Mouse (Mus musculus) E14TG2a.4 (cell line): ENCODE data around the gene Pomgnt1.

Source experiments
- H3K27me3 ChIP-seq: 2 replicates; pipeline ENCODE4 v1.6.1; 2014; ENCODE audit warnings: low read length, control low read depth; ENCODE audit not compliant: insufficient read depth
- H3K36me3 ChIP-seq: 2 replicates; pipeline ENCODE4 v1.6.1; 2014; ENCODE audit warnings: low read length, control low read depth; ENCODE audit not compliant: insufficient read depth
- H3K4me1 ChIP-seq: replicated peaks from 2 replicates; pipeline ENCODE4 v1.6.1; 2014; ENCODE audit warnings: low read depth, low read length, control low read depth
- H3K4me3 ChIP-seq: replicated peaks from 2 replicates; pipeline ENCODE4 v1.5.1; 2014; ENCODE audit warnings: mild to moderate bottlenecking, low read length
- H3K9me3 ChIP-seq: 2 replicates; pipeline ENCODE4 v1.6.1; 2014; ENCODE audit warnings: low read length, control low read depth
- CTCF ChIP-seq: conservative IDR thresholded peaks from 2 replicates; pipeline ENCODE4 v1.5.1; 2014; ENCODE audit warnings: low read length
- NANOG ChIP-seq: IDR thresholded peaks from 2 replicates; pipeline ENCODE4 v1.6.1; 2014; ENCODE audit warnings: borderline replicate concordance, low read length, mixed read lengths
- POU5F1 ChIP-seq: IDR thresholded peaks from 2 replicates; pipeline ENCODE4 v1.6.1; 2014; ENCODE audit warnings: low read length, borderline replicate concordance

The Pomgnt1 gene

DNA sequence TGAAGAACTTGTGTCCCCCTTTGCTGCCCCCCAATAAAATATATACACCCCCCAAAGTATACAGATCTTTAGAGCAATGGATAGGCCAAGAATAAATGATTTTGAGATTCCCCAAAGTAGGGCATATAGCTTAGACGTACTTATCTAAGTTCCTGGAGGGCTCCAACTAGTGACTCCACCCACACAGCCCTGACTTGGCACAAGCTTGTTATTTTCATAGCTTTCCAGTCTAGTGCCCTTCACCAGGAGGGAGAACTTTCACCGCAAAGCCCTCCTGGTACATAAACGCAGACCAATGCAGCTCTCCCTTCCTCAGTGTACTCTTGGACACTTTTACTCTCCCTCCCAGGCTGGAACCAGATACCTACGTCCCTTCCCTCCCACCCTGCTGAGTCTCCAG lies 38.5 kb downstream of the Pomgnt1 start:
- H3K4me1 ChIP-seq = peaks cover 54% of the 10 kb centered on the region
- no peaks in the 10 kb centered on the region for H3K27me3 ChIP-seq
- H3K9me3 ChIP-seq = no peaks in the 10 kb centered on the region
- TF ChIP-seq NANOG = no peak
- TF ChIP-seq POU5F1 = no peak
- TF ChIP-seq CTCF = no peak
- peaks cover 54% of the 10 kb centered on the region for H3K36me3 ChIP-seq
- no peak overlapping the region for H3K4me3 ChIP-seq

DNA sequence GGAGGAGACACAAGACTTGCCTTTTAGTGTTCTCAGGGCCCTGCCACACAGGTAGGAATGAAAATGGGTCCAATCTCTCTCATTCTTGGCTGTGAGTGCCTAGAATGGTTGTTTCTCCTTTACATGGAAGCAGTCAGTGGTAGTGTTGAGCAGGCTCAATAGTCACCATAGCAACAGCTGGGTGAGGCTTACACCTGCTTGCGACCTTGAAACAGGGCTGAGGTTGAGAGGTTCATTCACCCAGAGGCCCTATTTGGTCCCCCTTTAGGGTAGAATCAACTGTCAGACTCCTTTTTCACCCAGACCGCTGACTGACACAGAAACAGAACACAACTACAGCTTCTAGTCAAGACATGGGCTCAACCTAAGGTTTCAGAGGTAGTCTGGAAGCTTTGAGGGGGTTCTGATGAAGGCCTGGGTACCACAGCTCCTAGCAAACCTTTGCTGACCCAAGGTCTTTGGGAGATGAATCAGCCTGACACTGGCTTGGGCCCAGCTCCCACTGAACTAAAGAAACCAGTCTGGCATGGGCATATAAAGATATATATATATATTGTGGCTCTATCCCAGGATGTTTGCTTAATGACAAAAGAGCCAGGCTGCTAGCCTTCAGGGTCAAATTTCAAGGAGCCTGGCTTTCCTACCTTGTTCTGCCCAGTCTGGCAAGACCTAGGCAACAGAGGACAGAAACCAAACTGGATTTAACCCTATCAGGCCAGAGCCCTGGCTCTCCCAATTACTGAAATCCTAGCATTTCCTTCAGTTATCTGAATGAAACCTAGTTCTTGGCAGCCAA lies 41.3 kb downstream of the Pomgnt1 start:
- Histone ChIP-seq H3K4me1 (peaks cover 51% of the 10 kb centered on the region), H3K4me3 (no peak overlapping the region)
- TF ChIP-seq CTCF = no peak
- no peak for TF ChIP-seq POU5F1
- no peak for TF ChIP-seq NANOG

DNA sequence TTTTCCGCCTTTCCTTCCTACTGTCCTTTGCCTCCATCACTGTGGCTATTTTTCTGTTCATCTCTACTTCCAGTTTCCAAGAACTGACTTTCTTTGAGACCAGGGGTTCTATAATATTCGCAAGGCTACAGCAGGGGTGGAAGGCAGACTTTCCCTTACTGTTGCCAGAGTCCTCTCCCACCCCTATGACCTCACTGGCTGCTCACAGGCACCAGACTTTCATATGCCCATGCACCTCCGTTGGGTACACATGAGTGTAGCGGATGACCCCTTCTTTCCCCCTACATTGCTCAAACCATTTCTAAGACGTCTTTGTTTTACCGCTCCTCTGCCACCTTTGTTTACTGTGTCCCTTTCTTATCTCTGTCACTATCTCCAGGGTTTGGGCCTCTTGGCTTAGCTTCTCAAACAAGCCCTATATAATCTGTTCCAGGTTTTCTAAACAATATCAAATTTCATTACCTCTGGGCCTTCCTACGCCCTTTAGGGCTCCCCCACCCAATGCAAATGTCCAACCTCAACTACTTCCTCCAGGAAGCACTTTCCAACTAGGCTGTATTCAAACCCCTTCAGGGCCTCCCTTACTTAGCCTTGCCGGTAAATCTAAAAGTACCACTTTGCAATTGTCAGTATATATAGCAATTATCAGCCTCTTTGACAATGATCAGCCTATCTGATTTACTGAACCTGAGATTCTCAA lies 42.2 kb downstream of the Pomgnt1 start:
- no peak for TF ChIP-seq POU5F1
- TF ChIP-seq NANOG = no peak
- TF ChIP-seq CTCF = no peak
- Histone ChIP-seq H3K36me3 (peaks cover 17% of the 10 kb centered on the region), H3K4me3 (no peak overlapping the region), H3K4me1 (peaks cover 55% of the 10 kb centered on the region), H3K27me3 (no peaks in the 10 kb centered on the region), H3K9me3 (no peaks in the 10 kb centered on the region)

More for the DNA sequence above, 41.3 kb downstream of the Pomgnt1 start:
- Histone ChIP-seq H3K36me3 (peaks cover 26% of the 10 kb centered on the region), H3K9me3 (no peaks in the 10 kb centered on the region), H3K27me3 (no peaks in the 10 kb centered on the region)

DNA sequence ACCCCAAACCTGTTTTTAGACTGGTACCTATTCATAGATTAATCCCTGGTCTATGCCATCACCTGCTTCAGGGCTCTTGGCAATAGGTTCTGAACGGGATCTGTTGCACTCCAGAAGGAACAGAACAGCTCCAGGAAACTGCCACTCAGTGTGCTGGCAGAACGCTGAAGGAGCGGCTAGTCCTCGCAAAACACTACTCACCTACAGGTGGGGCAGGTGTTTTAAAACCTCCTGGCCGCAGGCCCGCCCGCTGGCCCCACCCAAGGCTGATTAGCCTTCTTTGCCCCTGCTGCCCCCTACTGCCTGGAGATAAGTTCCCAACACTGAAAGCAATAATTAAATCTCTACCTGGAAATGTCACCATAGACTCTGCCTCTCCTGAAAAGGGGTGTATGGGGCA lies 43.8 kb downstream of the Pomgnt1 start, which contains the start of gene Tspan1:
Gene Tspan1, minus strand, starts transcription at position 198 of the 400 bp plus-strand sequence.
- H3K4me3 ChIP-seq = no peak within 1 kb of the TSS
- no peaks in the 10 kb centered on the region for H3K27me3 ChIP-seq
- peaks cover 4% of the 10 kb centered on the region for H3K36me3 ChIP-seq
- no peak for TF ChIP-seq NANOG
- no peak for TF ChIP-seq POU5F1
- TF ChIP-seq CTCF = no peak
- H3K9me3 ChIP-seq = no peaks in the 10 kb centered on the region
- peaks cover 54% of the 10 kb centered on the region for H3K4me1 ChIP-seq

- H3K27me3 ChIP-seq = no peaks in the 10 kb centered on the region
- no peaks in the 10 kb centered on the region for H3K9me3 ChIP-seq
- H3K4me3 ChIP-seq = no peak overlapping the region
- H3K36me3 ChIP-seq = no peaks in the 10 kb centered on the region
- H3K4me1 ChIP-seq = peaks cover 62% of the 10 kb centered on the region
- TF ChIP-seq CTCF (peak; percentile 50), NANOG (no peak), POU5F1 (no peak)
These were observed 45.1 kb downstream of the Pomgnt1 start for GRCm38 (mm10) chr4:116168617-116169352.

- H3K36me3 ChIP-seq = no peaks in the 10 kb centered on the region
- peaks cover 62% of the 10 kb centered on the region for H3K4me1 ChIP-seq
- H3K9me3 ChIP-seq = no peaks in the 10 kb centered on the region
- H3K27me3 ChIP-seq = no peaks in the 10 kb centered on the region
- H3K4me3 ChIP-seq = no peak overlapping the region
- TF ChIP-seq POU5F1 = no peak
- no peak for TF ChIP-seq NANOG
- TF ChIP-seq CTCF = no peak
These were observed 45.7 kb downstream of the Pomgnt1 start for GRCm38 (mm10) chr4:116169353-116169672.

GRCm38 (mm10) chr4:116173072-116173471 lies 49.4 kb downstream of the Pomgnt1 start, which contains the start of the genes 1700042G07Rik and Gm49337:
Gene 1700042G07Rik (plus strand): TSS chr4:116173372.
Gene Gm49337 (plus strand): TSS chr4:116173384.
- Histone ChIP-seq H3K4me1 (peaks cover 65% of the 10 kb centered on the region), H3K9me3 (no peaks in the 10 kb centered on the region), H3K27me3 (no peaks in the 10 kb centered on the region), H3K4me3 (no peak within 1 kb of the TSS; the same call in 1 of the 2 replicates), H3K36me3 (no peaks in the 10 kb centered on the region)
- TF ChIP-seq POU5F1 (no peak), CTCF (no peak), NANOG (no peak)

DNA sequence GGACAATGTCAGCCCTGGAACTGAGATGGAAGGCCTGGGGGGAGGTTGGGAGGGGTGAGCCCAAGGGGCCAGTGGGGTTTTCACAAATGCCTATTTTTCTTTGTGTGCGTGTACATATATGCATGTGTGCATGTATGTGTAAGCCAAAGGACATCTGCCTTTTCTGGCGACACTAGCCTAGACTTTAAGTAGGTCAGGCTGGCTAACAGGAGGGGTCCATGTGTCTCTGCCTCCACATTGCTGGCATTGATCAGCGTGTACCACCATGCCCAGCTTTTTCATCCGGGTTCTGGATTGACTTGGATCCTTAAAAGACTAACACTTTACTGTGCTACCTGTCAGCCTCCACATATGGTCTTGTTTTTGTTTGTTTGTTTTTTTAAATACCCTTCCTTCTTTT lies 50.1 kb downstream of the Pomgnt1 start:
- H3K27me3 ChIP-seq = no peaks in the 10 kb centered on the region
- H3K4me3 ChIP-seq = no peak overlapping the region
- no peaks in the 10 kb centered on the region for H3K36me3 ChIP-seq
- no peaks in the 10 kb centered on the region for H3K9me3 ChIP-seq
- TF ChIP-seq POU5F1 = no peak
- TF ChIP-seq CTCF = no peak
- TF ChIP-seq NANOG = no peak
- H3K4me1 ChIP-seq = peaks cover 71% of the 10 kb centered on the region
